Mouse (Mus musculus): Measurements from ENCODE around the gene Tspan33.

Gene Tspan33

GRCm38 (mm10) chr6:29693953-29694352 lies at the start of gene Tspan33:
Gene Tspan33, plus strand, starts transcription at chr6:29694222.
- TF ChIP-seq GATA4 (IDR thresholded peaks at IDR 0.05; ENCODE audit: insufficient replicate concordance, low read length) = no peak

- TF ChIP-seq GATA4 (IDR thresholded peaks at IDR 0.05; ENCODE audit: insufficient replicate concordance, low read length) = no peak
Observed at GRCm38 (mm10) chr6:29649494-29650169, 44.4 kb upstream of the Tspan33 start.

GRCm38 (mm10) chr6:29650170-29650549 lies 43.9 kb upstream of the Tspan33 start:
- no peak for TF ChIP-seq GATA4 (IDR thresholded peaks at IDR 0.05; ENCODE audit: insufficient replicate concordance, low read length)

- no peak for TF ChIP-seq GATA4 (IDR thresholded peaks at IDR 0.05; ENCODE audit: insufficient replicate concordance, low read length)
Observed at GRCm38 (mm10) chr6:29653271-29653670, 40.8 kb upstream of the Tspan33 start.

- no peak for TF ChIP-seq GATA4 (IDR thresholded peaks at IDR 0.05; ENCODE audit: insufficient replicate concordance, low read length)
Observed at GRCm38 (mm10) chr6:29658626-29659475, 35.2 kb upstream of the Tspan33 start.

GRCm38 (mm10) chr6:29659964-29660363 lies 34.1 kb upstream of the Tspan33 start:
- TF ChIP-seq GATA4 (IDR thresholded peaks at IDR 0.05; ENCODE audit: insufficient replicate concordance, low read length) = no peak

GRCm38 (mm10) chr6:29660662-29661307 lies 33.2 kb upstream of the Tspan33 start:
- no peak for TF ChIP-seq GATA4 (IDR thresholded peaks at IDR 0.05; ENCODE audit: insufficient replicate concordance, low read length)

GRCm38 (mm10) chr6:29667266-29667665 lies 26.8 kb upstream of the Tspan33 start:
- TF ChIP-seq GATA4 (IDR thresholded peaks at IDR 0.05; ENCODE audit: insufficient replicate concordance, low read length) = no peak

- no peak for TF ChIP-seq GATA4 (IDR thresholded peaks at IDR 0.05; ENCODE audit: insufficient replicate concordance, low read length)
Observed at GRCm38 (mm10) chr6:29671741-29672140, 22.3 kb upstream of the Tspan33 start.

GRCm38 (mm10) chr6:29672563-29673411 lies 21.2 kb upstream of the Tspan33 start:
- no peak for TF ChIP-seq GATA4 (IDR thresholded peaks at IDR 0.05; ENCODE audit: insufficient replicate concordance, low read length)

GRCm38 (mm10) chr6:29673739-29674138 lies 20.3 kb upstream of the Tspan33 start:
- TF ChIP-seq GATA4 (IDR thresholded peaks at IDR 0.05; ENCODE audit: insufficient replicate concordance, low read length) = no peak

- no peak for TF ChIP-seq GATA4 (IDR thresholded peaks at IDR 0.05; ENCODE audit: insufficient replicate concordance, low read length)
Observed at GRCm38 (mm10) chr6:29681853-29682252, 12.2 kb upstream of the Tspan33 start.

- no peak for TF ChIP-seq GATA4 (IDR thresholded peaks at IDR 0.05; ENCODE audit: insufficient replicate concordance, low read length)
Observed at GRCm38 (mm10) chr6:29684686-29685085, 9.3 kb upstream of the Tspan33 start.

- no peak for TF ChIP-seq GATA4 (IDR thresholded peaks at IDR 0.05; ENCODE audit: insufficient replicate concordance, low read length)
Observed at GRCm38 (mm10) chr6:29685952-29686351, 8.1 kb upstream of the Tspan33 start.

- TF ChIP-seq GATA4 (IDR thresholded peaks at IDR 0.05; ENCODE audit: insufficient replicate concordance, low read length) = no peak
Observed at GRCm38 (mm10) chr6:29689458-29689857, 4.6 kb upstream of the Tspan33 start.

Measured in liver, adult (tissue).